ENCODE assay signal across 8 mouse cellular contexts in genomic region chr1:125559721-125560120, GRCm38 (mm10). TPM values are rescaled to one million over a fixed set of nuclear protein-coding genes. Genes with fewer than 3 reads are reported as not detected.
DNase-seq lines count a peak whose midpoint lies in the region; ATAC-seq and TF ChIP-seq lines count a peak whose summit lies in the region.

No protein-coding gene starts in this region.

- H3K4me1 ChIP-seq in testis, adult 2 months (ENCODE audit: control insufficient read depth, insufficient read depth, low read length), result peaks cover 5% of the 10 kb centered on the region; the same call in 1 of the 2 replicates
- peaks cover 5 to 6% of the 10 kb centered on the region in 2 experiments for H3K4me1 ChIP-seq in liver, embryonic 14.5 days (replicated peaks; ENCODE audit: control insufficient read depth in 2 of 2, insufficient read depth in 2 of 2, low read length in 1 of 2)

- H3K36me3 ChIP-seq in testis, adult 2 months (ENCODE audit: control insufficient read depth, insufficient read depth, low read length), result no peaks in the 10 kb centered on the region
- no peaks in the 10 kb centered on the region for H3K36me3 ChIP-seq in liver, embryonic 14.5 days (replicated peaks; ENCODE audit: control insufficient read depth, insufficient read depth, low read depth)

- peak overlapping the region; percentile 81 for H3K4me2 ChIP-seq in liver, embryonic 14.5 days (ENCODE audit: low read depth)

- 19% methylated on average over 2 of the region's 2 CpGs for WGBS in liver, embryonic 14.5 days (ENCODE audit: insufficient replicate concordance)

- TF ChIP-seq CTCF in testis, adult 2 months (IDR thresholded peaks at IDR 0.05; ENCODE audit: control insufficient read depth, insufficient read depth, insufficient replicate concordance, low read depth, low read length), result no peak
- no peak for TF ChIP-seq CTCF in liver, embryonic 14.5 days (IDR thresholded peaks at IDR 0.05; ENCODE audit: low read depth)

- H3K27me3 ChIP-seq in testis, adult 2 months (ENCODE audit: control insufficient read depth, insufficient read depth, low read length), result no peaks in the 10 kb centered on the region
- no peaks in the 10 kb centered on the region for H3K27me3 ChIP-seq in liver, embryonic 14.5 days (ENCODE audit: control insufficient read depth, insufficient read depth, low read length)

- peak; percentile 1 for DNase-seq in embryo, embryonic 11 days
- no peak for DNase-seq in embryo, embryonic 10.5 days (ENCODE audit: low spot score)
- no peak for DNase-seq in testis, postnatal 10 days (ENCODE audit: low spot score)
- no peak for DNase-seq in liver, embryonic 14.5 days (ENCODE audit: low read depth in 3 of 3, low spot score in 3 of 3)
- no peak for DNase-seq in adrenal gland, adult (ENCODE audit: inconsistent age in 2 of 2, low spot score in 1 of 2)
- no peak for DNase-seq in layer of hippocampus, postnatal 14 days (ENCODE audit: low spot score in 2 of 2)

- ATAC-seq in liver, embryonic 14.5 days (ENCODE audit: insufficient read depth), result no peak
- no peak for ATAC-seq in megakaryocyte-erythroid progenitor cell, adult 5-6 weeks (replicated peaks; ENCODE audit: low FRiP score, low TSS enrichment, poor library complexity, severe bottlenecking)

- peak overlapping the region; percentile 43 for H3K9ac ChIP-seq in liver, embryonic 14.5 days (replicated peaks)

- H3K4me3 ChIP-seq in testis, adult 2 months (ENCODE audit: control insufficient read depth, low read depth, low read length), result peak overlapping the region; percentile 98
- H3K4me3 ChIP-seq in liver, embryonic 14.5 days (ENCODE audit: insufficient read depth in 1 of 2, low read depth in 2 of 2, low read length in 2 of 2), result peak overlapping the region; percentile 74 to 96

- H3K9me3 ChIP-seq in liver, embryonic 14.5 days (ENCODE audit: control insufficient read depth, low read length), result no peaks in the 10 kb centered on the region

- no peak for TF ChIP-seq EP300 in liver, embryonic 14.5 days (IDR thresholded peaks at IDR 0.05; ENCODE audit: low read depth)

- TF ChIP-seq POLR2A in testis, adult 2 months (IDR thresholded peaks at IDR 0.05; ENCODE audit: control insufficient read depth, low read depth, low read length), result no peak

- peak overlapping the region; percentile 80 for H3K27ac ChIP-seq in testis, adult 2 months (ENCODE audit: control insufficient read depth, insufficient read depth, low read depth, low read length)
- peak overlapping the region; percentile 65 for H3K27ac ChIP-seq in liver, embryonic 14.5 days

RNA-seq across cellular contexts. Expression of gene Slc35f5, which starts 0.7 kb away (rescaled TPM):
- 12.7 and 19.4 TPM in 2 replicates for polyA plus RNA-seq in testis, adult 2 months (2012; rRNA removed)
- 10.4 and 12.4 TPM in 2 replicates for polyA plus RNA-seq in liver, embryonic 14.5 days (2012; rRNA removed)
- polyA plus RNA-seq in liver, embryonic 14.5 days (2014; fragmentation: Nextera tagmentation; extraction: Ambion mirVana), result 21.5 and 22.6 TPM in 2 replicates
- total RNA-seq in megakaryocyte-erythroid progenitor cell, adult 5-6 weeks (2014; fragmentation: Nextera tagmentation), result 2.1 and 10.4 TPM in 2 replicates
- 1.2 and 6.2 TPM in 2 replicates for total RNA-seq in megakaryocyte-erythroid progenitor cell, adult 5-6 weeks (2017)
- total RNA-seq in layer of hippocampus, postnatal 14 days (2021), result 10 to 100 TPM; 33.1 to 34.1 TPM
